Mouse (Mus musculus) kidney, embryonic 15.5 days (tissue): ENCODE data around the gene Vim. TPM values are rescaled to one million over a fixed set of nuclear protein-coding genes. Genes with fewer than 3 reads are reported as not detected.
"Not testable (repeated sequence)": the region's sequence is repeated elsewhere in the genome, so short reads cannot be mapped to it uniquely, and the experiment has no call there.

ENCODE experiments used
- ATAC-seq: fragments of 200-750 bp; cut with Nextera tagmentation; replicated peaks from 2 replicates; pipeline ENCODE4 v1.8.0; 2017; ENCODE audit warnings: moderate TSS enrichment; ENCODE audit not compliant: low FRiP score
- H3K27ac ChIP-seq: fragments of 300-500 bp; sonication (generic); 2 replicates; pipeline ENCODE4 v1.5.1; 2015; ENCODE audit warnings: mild to moderate bottlenecking, inconsistent platforms
- H3K27me3 ChIP-seq: fragments of 300-500 bp; sonication (generic); 2 replicates; pipeline ENCODE4 v1.6.1; 2015; ENCODE audit warnings: inconsistent platforms
- H3K36me3 ChIP-seq: fragments of 300-500 bp; sonication (generic); 2 replicates; pipeline ENCODE4 v1.6.1; 2015; ENCODE audit warnings: inconsistent platforms
- H3K4me1 ChIP-seq: fragments of 300-500 bp; sonication (generic); 2 replicates; pipeline ENCODE4 v1.6.1; 2015; ENCODE audit warnings: inconsistent platforms
- H3K4me2 ChIP-seq: fragments of 300-500 bp; sonication (generic); 2 replicates; pipeline ENCODE4 v1.6.1; 2015; ENCODE audit warnings: moderate library complexity, mild to moderate bottlenecking, inconsistent platforms
- H3K4me3 ChIP-seq: fragments of 300-500 bp; sonication (generic); replicated peaks from 2 replicates; pipeline ENCODE4 v1.5.1; 2015; ENCODE audit warnings: mild to moderate bottlenecking, inconsistent platforms
- H3K9ac ChIP-seq: fragments of 300-500 bp; sonication (generic); 2 replicates; pipeline ENCODE4 v1.6.1; 2015; ENCODE audit warnings: mild to moderate bottlenecking, inconsistent platforms
- H3K9me3 ChIP-seq: fragments of 300-500 bp; sonication (generic); replicated peaks from 2 replicates; pipeline ENCODE4 v1.6.1; 2016; ENCODE audit warnings: inconsistent platforms
- WGBS: fragments of 180-500 bp; shearing (Covaris S2); methylation state at CpG from one replicate; pipeline ENCODE4 v1.1.7; 2015; ENCODE audit warnings: mixed read lengths; 5-methylcytosine and 5-hydroxymethylcytosine counted together
- polyA plus RNA-seq: library from polyadenylated mRNA; unstranded; fragments of >200 nt; fragmentation: Nextera tagmentation; extraction: Ambion mirVana; gene quantifications from 2 replicates; pipeline ENCODE4 v1.2.1, GENCODE M21; 2015

Vim gene
- polyA plus RNA-seq, 1 experiment from 2014 or later, result 516 TPM

DNA sequence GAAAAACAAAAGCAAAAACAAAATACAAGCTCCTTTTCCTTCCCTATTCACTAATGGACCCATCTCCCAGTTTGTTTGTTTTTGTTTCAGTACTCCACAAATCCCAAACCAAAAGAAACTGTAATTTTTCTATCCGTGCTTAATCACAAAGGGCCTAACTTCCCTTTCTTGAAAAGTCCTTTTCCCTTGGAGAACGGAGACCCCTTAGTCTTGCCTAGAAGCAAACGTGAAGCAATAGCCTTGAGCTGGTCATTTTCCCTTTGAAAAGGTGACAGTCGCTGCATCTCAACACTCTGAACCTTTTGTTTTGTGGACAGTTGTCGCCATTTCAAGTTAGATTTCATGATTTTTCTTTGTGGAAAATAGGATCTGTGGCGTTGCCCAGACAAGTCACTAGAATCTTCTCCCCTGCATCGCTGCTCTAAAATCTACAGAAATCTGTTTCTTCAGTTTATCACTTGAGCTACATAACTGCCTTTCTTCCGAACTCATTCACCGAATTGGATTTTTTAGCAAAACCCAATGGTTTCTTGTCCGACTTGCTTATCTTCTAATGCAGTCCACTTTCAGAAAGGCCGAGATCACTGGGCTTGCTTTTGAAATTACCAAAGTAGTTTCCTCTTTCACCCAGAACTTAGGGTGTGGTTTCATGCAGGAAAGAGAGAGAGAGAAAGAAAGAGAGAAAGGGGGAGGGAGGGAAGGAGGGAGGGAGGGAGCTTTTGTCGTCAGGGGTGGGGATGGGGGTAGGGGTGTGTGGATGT lies 900 bp upstream of the Vim start:
- H3K36me3 ChIP-seq, result peaks cover 13% of the 10 kb centered on the region
- H3K27me3 ChIP-seq, result 0 out of 2 replicates have a peak, but pooled peaks cover 10% of the 10 kb centered on the region
- peak; percentile 5 for ATAC-seq
- H3K9ac ChIP-seq, result peak overlapping the region; percentile 69; the same call in 1 of the 2 replicates
- H3K4me2 ChIP-seq, result peak overlapping the region; percentile 79
- H3K4me3 ChIP-seq, result peak overlapping the region; percentile 73
- peaks cover 31% of the 10 kb centered on the region for H3K4me1 ChIP-seq
- H3K9me3 ChIP-seq, result no peaks in the 10 kb centered on the region
- peak overlapping the region; percentile 97 for H3K27ac ChIP-seq
- WGBS, result 5% methylated on average over 12 of the region's 12 CpGs

DNA sequence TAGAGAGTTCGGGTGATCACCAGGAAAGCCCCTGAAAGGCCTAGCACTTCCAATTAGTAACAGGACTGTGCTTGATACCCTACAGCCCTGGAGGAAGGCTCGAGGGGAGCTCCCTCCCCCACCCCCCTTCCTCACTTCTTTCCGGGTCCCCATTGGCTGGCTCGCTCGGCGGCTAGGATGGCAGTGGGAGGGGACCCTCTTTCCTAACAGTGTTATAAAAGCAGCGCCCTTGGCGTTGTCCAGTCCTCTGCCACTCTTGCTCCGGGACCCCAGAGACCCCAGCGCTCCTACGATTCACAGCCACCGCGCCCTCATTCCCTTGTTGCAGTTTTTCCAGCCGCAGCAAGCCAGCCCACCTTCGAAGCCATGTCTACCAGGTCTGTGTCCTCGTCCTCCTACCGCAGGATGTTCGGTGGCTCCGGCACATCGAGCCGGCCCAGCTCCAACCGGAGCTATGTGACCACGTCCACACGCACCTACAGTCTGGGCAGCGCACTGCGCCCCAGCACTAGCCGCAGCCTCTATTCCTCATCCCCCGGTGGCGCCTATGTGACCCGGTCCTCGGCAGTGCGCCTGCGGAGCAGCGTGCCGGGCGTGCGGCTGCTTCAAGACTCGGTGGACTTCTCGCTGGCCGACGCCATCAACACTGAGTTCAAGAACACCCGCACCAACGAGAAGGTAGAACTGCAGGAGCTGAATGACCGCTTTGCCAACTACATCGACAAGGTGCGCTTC lies 506 bp downstream of the Vim start:
- Histone ChIP-seq H3K27me3 (0 out of 2 replicates have a peak, but pooled peaks cover 10% of the 10 kb centered on the region), H3K36me3 (peaks cover 22% of the 10 kb centered on the region), H3K9me3 (no peaks in the 10 kb centered on the region), H3K4me1 (peaks cover 31% of the 10 kb centered on the region), H3K9ac (peak overlapping the region; percentile 69), H3K4me2 (peak overlapping the region; percentile 79), H3K27ac (peak overlapping the region; percentile 97), H3K4me3 (peak overlapping the region; percentile 73)
- WGBS, result under 1% methylated on average over 46 of the region's 46 CpGs
- peak; percentile 95 for ATAC-seq

DNA sequence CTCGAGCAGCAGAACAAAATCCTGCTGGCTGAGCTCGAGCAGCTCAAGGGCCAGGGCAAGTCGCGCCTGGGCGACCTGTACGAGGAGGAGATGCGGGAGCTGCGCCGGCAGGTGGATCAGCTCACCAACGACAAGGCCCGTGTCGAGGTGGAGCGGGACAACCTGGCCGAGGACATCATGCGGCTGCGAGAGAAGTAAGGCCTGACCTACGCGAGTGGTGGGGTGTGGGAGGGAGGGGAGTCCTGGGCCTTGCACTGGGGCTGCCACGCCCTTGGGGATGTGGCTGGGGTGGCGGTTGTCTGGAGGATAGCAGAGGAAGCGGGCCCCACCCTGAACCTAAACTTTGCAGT lies 1.0 kb downstream of the Vim start:
- WGBS, result 1% methylated on average over 21 of the region's 21 CpGs
- Histone ChIP-seq H3K4me3 (peak overlapping the region; percentile 73), H3K4me2 (peak overlapping the region; percentile 79), H3K4me1 (peaks cover 31% of the 10 kb centered on the region), H3K9me3 (no peaks in the 10 kb centered on the region), H3K9ac (peak overlapping the region; percentile 69), H3K27ac (peak overlapping the region; percentile 97), H3K27me3 (0 out of 2 replicates have a peak, but pooled peaks cover 10% of the 10 kb centered on the region), H3K36me3 (peaks cover 28% of the 10 kb centered on the region)
- peak; percentile 23; the same call in 1 of the 2 replicates for ATAC-seq

DNA sequence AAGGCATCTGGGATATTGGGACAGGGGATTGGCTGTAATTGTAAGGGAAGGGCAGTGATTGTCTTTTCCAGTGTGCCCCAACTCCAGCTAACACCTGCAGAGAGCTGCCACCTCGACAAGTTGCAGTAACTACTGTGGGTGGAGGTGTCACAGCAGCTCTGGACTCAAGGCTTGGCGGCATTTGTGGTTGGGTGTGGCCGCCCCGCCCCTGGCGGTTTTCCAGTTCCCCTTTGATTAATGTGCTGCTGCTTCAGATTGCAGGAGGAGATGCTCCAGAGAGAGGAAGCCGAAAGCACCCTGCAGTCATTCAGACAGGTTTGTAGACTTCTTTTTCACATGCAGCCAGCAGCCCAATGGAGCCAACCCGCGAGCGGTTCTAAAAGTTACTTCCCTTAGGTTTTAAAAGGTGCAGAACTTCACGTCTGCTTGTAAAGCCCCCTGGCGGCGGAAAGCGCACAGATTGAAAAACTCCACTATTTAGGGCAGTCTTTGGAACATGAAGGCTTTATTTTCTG lies 1.6 kb downstream of the Vim start:
- peaks cover 33% of the 10 kb centered on the region for H3K36me3 ChIP-seq
- H3K4me3 ChIP-seq, result peak overlapping the region; percentile 73
- peak overlapping the region; percentile 97 for H3K27ac ChIP-seq
- no peak for ATAC-seq
- H3K27me3 ChIP-seq, result 0 out of 2 replicates have a peak, but pooled peaks cover 10% of the 10 kb centered on the region
- 3% methylated on average over 13 of the region's 13 CpGs for whole genome bisulfite sequencing
- H3K9ac ChIP-seq, result peak overlapping the region; percentile 69
- peak overlapping the region; percentile 79 for H3K4me2 ChIP-seq
- H3K9me3 ChIP-seq, result no peaks in the 10 kb centered on the region
- H3K4me1 ChIP-seq, result peaks cover 31% of the 10 kb centered on the region

DNA sequence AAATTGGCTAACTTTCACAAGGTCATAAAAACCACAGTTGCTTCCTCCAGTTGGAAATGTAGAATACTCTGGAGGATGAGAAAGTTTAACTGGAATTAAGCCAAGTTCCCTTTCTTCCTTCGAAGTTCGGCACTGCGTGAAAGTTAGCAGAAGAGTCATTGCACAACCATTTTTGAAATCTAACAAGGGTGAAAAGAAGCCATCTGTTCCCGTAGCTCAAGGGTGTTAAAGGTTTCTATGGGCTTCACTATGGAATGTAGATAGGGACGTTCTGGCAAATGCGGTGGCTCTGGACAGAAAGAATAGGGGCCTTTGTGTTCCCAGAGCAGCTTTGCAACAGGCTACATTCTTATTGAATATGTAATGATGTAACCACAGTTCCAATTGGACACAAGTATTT lies 2.2 kb downstream of the Vim start:
- 24% methylated on average over 6 of the region's 6 CpGs for WGBS
- Histone ChIP-seq H3K36me3 (peaks cover 39% of the 10 kb centered on the region), H3K27me3 (0 out of 2 replicates have a peak, but pooled peaks cover 10% of the 10 kb centered on the region), H3K9me3 (no peaks in the 10 kb centered on the region), H3K4me3 (peak overlapping the region; percentile 73), H3K4me1 (peaks cover 31% of the 10 kb centered on the region), H3K4me2 (peak overlapping the region; percentile 79), H3K27ac (peak overlapping the region; percentile 97; the same call in 1 of the 2 replicates), H3K9ac (0 out of 2 replicates have a peak overlapping the region, but pooled peaks have one; percentile 69)
- ATAC-seq, result no peak

DNA sequence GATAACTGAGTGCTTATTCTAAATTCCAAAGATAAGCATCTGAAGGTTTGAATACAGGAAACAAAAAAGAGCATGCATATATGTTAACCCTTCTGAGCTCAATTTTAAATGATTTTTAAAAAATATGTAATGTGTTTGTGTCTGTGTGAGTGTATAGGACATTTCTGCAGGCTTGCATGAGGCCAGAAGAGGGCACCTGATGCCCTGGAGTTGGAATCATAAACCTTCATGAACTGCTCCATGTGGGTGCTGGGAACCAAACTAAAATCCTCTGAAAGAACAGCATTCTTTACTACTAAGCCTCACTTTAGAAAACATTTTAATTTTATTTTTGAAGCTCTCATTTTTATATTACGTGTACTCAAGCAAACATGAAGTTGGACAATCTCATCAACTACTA lies 3.7 kb downstream of the Vim start:
- Histone ChIP-seq H3K9me3 (no peaks in the 10 kb centered on the region), H3K36me3 (peaks cover 54% of the 10 kb centered on the region), H3K4me3 (peak overlapping the region; percentile 4; the same call in 1 of the 2 replicates), H3K9ac (no peak overlapping the region), H3K27ac (no peak overlapping the region), H3K27me3 (0 out of 2 replicates have a peak, but pooled peaks cover 5% of the 10 kb centered on the region), H3K4me2 (no peak overlapping the region), H3K4me1 (peaks cover 26% of the 10 kb centered on the region)
- WGBS, result 95% methylated on average over 1 of the region's 1 CpGs
- no peak for ATAC-seq

DNA sequence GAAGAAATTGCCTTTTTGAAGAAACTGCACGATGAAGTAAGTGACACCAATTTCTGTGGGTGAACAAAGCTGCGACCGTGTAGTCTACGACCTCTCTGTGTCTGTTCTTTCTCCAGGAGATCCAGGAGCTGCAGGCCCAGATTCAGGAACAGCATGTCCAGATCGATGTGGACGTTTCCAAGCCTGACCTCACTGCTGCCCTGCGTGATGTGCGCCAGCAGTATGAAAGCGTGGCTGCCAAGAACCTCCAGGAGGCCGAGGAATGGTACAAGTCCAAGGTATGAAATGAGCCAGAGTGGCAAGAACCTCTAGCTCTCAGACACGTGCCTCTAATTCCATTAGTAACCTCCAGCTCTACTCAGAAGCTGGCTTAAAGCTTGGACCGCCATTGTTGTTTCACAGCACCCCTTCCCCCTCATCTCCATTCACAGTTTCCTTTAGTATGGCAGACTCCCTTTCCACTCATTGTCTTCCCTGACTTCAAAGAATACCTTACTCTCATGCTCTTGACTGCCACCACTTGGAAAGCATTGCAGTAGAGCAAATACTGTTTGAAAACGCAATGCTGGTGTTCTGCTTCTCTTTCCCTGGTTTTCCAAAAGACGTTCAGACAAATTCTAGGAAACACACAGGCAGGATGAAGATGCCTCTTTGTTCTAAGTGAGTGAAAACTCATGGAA lies 4.9 kb downstream of the Vim start:
- Histone ChIP-seq H3K27ac (no peak overlapping the region), H3K9ac (no peak overlapping the region), H3K4me2 (no peak overlapping the region), H3K27me3 (no peaks in the 10 kb centered on the region), H3K9me3 (no peaks in the 10 kb centered on the region), H3K36me3 (peaks cover 61% of the 10 kb centered on the region), H3K4me1 (peaks cover 19% of the 10 kb centered on the region), H3K4me3 (no peak overlapping the region)
- no peak for ATAC-seq
- 84% methylated on average over 14 of the region's 14 CpGs for WGBS

DNA sequence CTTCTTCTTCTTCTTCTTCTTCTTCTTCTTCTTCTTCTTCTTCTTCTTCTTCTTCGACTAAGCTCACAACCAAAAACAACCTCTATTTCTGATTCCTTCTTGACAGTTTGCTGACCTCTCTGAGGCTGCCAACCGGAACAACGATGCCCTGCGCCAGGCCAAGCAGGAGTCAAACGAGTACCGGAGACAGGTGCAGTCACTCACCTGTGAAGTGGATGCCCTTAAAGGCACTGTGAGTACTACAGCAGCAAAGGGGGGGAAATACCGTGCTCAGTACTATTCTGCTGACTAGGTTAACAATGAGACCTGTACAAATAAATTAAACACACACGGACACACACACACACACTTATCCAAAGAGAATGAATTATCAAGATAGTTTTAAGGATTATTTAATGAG lies 5.6 kb downstream of the Vim start:
- H3K4me2 ChIP-seq, result no peak overlapping the region
- no peak for ATAC-seq
- no peak overlapping the region for H3K4me3 ChIP-seq
- H3K4me1 ChIP-seq, result peaks cover 14% of the 10 kb centered on the region
- WGBS, result 79% methylated on average over 8 of the region's 8 CpGs
- H3K36me3 ChIP-seq, result peaks cover 61% of the 10 kb centered on the region
- H3K9ac ChIP-seq, result no peak overlapping the region
- H3K27me3 ChIP-seq, result no peaks in the 10 kb centered on the region
- H3K27ac ChIP-seq, result no peak overlapping the region
- no peaks in the 10 kb centered on the region for H3K9me3 ChIP-seq

DNA sequence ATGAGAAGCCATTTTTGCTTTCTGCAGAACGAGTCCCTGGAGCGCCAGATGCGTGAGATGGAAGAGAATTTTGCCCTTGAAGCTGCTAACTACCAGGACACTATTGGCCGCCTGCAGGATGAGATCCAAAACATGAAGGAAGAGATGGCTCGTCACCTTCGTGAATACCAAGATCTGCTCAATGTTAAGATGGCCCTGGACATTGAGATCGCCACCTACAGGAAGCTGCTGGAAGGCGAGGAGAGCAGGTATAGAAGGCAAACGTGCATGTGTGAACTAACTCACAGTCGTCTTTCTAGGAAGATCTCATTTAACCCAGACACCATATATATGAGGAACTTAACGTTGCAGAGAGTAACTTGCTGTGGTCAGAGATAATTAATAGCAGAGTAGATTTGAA lies 6.3 kb downstream of the Vim start:
- Histone ChIP-seq H3K36me3 (peaks cover 61% of the 10 kb centered on the region), H3K4me1 (peaks cover 8% of the 10 kb centered on the region), H3K4me2 (no peak overlapping the region), H3K27me3 (no peaks in the 10 kb centered on the region), H3K27ac (no peak overlapping the region), H3K9ac (no peak overlapping the region), H3K9me3 (no peaks in the 10 kb centered on the region), H3K4me3 (no peak overlapping the region)
- no peak for ATAC-seq
- WGBS, result 71% methylated on average over 11 of the region's 11 CpGs

DNA sequence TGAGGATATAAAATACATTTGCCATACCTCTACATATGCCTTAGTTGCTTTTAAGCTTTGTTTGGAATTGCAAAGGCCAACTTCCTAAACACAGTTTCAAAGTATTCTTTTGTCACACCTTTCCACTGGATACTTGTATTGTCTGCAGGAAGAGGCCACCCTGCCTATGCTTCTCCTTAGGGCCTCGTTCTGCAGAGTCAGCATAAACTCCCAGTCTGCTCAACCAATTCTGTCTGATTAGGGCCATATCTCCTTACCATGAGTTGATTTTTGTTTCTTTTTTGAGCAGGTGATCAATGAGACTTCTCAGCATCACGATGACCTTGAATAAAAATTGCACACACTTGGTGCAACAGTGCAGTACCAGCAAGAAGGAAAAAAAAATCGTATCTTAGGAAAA lies 8.5 kb downstream of the Vim start:
- WGBS, result 83% methylated on average over 3 of the region's 3 CpGs
- ATAC-seq, result no peak
- no peaks in the 10 kb centered on the region for H3K4me1 ChIP-seq
- H3K36me3 ChIP-seq, result peaks cover 52% of the 10 kb centered on the region
- no peaks in the 10 kb centered on the region for H3K9me3 ChIP-seq
- no peak overlapping the region for H3K9ac ChIP-seq
- no peak overlapping the region for H3K4me3 ChIP-seq
- no peaks in the 10 kb centered on the region for H3K27me3 ChIP-seq
- H3K4me2 ChIP-seq, result no peak overlapping the region
- H3K27ac ChIP-seq, result no peak overlapping the region

DNA sequence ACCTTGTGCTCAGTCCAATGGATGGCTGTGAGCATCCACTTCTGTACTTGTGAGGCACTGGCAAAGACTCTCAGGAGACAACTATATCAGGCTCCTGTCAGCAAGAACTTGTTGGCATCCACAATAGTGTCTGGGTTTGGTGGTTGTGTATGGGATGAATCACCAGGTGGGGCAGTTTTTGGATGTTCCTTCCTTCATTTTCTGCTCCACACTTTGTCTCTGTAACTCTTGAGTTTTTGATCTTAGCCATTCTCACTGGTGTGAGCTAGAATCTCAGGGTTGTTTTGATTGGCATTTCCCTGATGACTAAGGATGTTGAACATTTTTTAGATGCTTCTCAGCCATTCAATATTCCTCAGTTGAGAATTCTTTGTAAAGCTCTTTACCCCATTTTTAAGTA lies 10.0 kb downstream of the Vim start:
- not testable (repeated sequence) for H3K27me3 ChIP-seq, H3K9ac ChIP-seq, ATAC-seq, H3K9me3 ChIP-seq, H3K4me1 ChIP-seq, H3K4me2 ChIP-seq, H3K27ac ChIP-seq, H3K4me3 ChIP-seq
- peaks cover 41% of the 10 kb centered on the region for H3K36me3 ChIP-seq

DNA sequence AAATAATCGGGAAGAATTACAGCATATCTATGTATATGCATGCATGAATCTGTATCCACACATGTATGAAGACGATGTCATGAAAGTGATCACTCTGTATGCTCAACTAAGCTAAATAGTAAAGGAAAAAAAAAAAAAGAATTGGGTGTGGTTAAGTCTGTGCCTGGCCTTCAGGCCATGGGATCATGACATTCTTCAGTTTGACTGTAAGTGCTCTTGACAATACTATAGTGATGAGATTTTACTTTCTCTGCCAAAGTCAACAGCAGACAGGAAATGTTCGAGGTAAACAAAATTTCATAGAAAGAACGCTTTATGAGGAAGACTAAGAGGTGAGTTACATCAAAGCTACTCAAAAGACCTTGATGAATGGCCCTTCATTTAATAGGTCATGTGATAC lies 19.6 kb downstream of the Vim start:
- no peak overlapping the region for H3K9ac ChIP-seq
- 64% methylated on average over 4 of the region's 4 CpGs for WGBS
- no peaks in the 10 kb centered on the region for H3K36me3 ChIP-seq
- H3K9me3 ChIP-seq, result no peaks in the 10 kb centered on the region
- ATAC-seq, result no peak
- no peaks in the 10 kb centered on the region for H3K27me3 ChIP-seq
- H3K4me3 ChIP-seq, result no peak overlapping the region
- no peak overlapping the region for H3K27ac ChIP-seq
- no peak overlapping the region for H3K4me2 ChIP-seq
- H3K4me1 ChIP-seq, result no peaks in the 10 kb centered on the region
